Mouse (Mus musculus) liver, embryonic 14.5 days (tissue): ENCODE measurements around the gene Apbb2.

Experiments
- CTCF ChIP-seq: IDR thresholded peaks from 2 replicates; pipeline ENCODE4 v1.5.1; 2016; ENCODE audit warnings: antibody characterized with exemption, low read depth, control low read depth
- EP300 ChIP-seq: IDR thresholded peaks from 2 replicates; pipeline ENCODE4 v1.6.1; 2016; ENCODE audit warnings: antibody characterized with exemption, low read depth

DNA sequence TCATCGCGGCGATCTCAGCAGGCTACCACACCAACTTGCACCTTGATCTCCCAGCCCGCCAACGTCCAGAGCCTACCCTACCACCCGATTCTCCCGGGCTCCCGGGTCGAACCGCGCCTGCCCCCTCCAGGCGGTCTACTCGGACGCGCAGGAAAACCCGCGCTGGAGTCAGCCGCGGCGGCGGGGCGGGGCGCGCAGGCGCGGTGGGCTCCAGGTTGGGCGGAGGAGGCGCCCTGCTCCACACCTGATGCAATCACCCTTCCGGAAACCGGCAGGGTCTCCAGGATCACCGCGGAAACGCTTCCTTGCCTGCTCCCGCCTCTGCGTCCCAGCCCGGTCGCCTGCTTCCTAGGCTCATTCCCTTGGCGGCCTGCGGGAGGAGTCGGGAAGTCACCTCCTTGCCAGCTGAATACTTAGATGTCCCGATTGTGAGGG lies 1.6 kb upstream of the Apbb2 start:
- TF ChIP-seq CTCF (peak; percentile 38; the same call in 1 of the 2 replicates), EP300 (no peak)
